Mouse (Mus musculus): ENCODE data around the gene Bicd2.
"Not testable (repeated sequence)": the region's sequence is repeated elsewhere in the genome, so short reads cannot be mapped to it uniquely, and the experiment has no call there.

GRCm38 (mm10) chr13:49370216-49370615 lies 28.8 kb downstream of the Bicd2 start:
- TF ChIP-seq CTCF (conservative IDR thresholded peaks at IDR 0.05; ENCODE audit: low read length); POU5F1 (IDR thresholded peaks at IDR 0.05; ENCODE audit: borderline replicate concordance, low read length): not testable (repeated sequence)
